Mouse (Mus musculus) myocyte (in vitro differentiated cells): ENCODE measurements around the gene Dcdc2a. TPM values are rescaled to one million over a fixed set of nuclear protein-coding genes. Genes with fewer than 3 reads are reported as not detected.
A peak's percentile ranks its signal among the peaks of the same experiment; 100 is the strongest.

ENCODE experiments used
- H3K27me3 ChIP-seq: one replicate; pipeline ENCODE4 v1.6.1; 2011; ENCODE audit not compliant: control insufficient read depth, insufficient read depth, insufficient read length
- H3K36me3 ChIP-seq: one replicate; pipeline ENCODE4 v1.6.1; 2011; ENCODE audit not compliant: control insufficient read depth, insufficient read depth
- H3K4me2 ChIP-seq: one replicate; pipeline ENCODE4 v1.6.1; 2011; ENCODE audit warnings: low read depth, control low read depth
- H3K4me3 ChIP-seq: one replicate; pipeline ENCODE4 v1.5.1; 2011; ENCODE audit warnings: mild to moderate bottlenecking, control low read depth, moderate library complexity
- H3K79me2 ChIP-seq: one replicate; pipeline ENCODE4 v1.6.1; 2011; ENCODE audit not compliant: control insufficient read depth, insufficient read depth
- H3ac ChIP-seq: one replicate; pipeline ENCODE4 v1.6.1; 2011; ENCODE audit not compliant: control insufficient read depth, insufficient read length
- CEBPB ChIP-seq: IDR thresholded peaks from 2 replicates; pipeline ENCODE4 v1.6.1; 2011; ENCODE audit warnings: mild to moderate bottlenecking, moderate library complexity; ENCODE audit not compliant: poor library complexity, insufficient read depth, severe bottlenecking
- E2F4 ChIP-seq: IDR thresholded peaks from one replicate; pipeline ENCODE4 v1.6.1; 2011; ENCODE audit warnings: mild to moderate bottlenecking, control low read depth, moderate library complexity; ENCODE audit not compliant: insufficient read depth
- MAX ChIP-seq: IDR thresholded peaks from one replicate; pipeline ENCODE4 v1.6.1; 2011; ENCODE audit warnings: low read depth, mild to moderate bottlenecking, control low read depth
- MYOD1 ChIP-seq, 3 experiments: IDR thresholded peaks; one replicate each; pipeline ENCODE4 v1.6.1; 2011; ENCODE audit warnings: control low read depth in 2 of 3, low read depth in 2 of 3, mild to moderate bottlenecking in 2 of 3, moderate library complexity in 1 of 3; ENCODE audit not compliant: insufficient read length in 2 of 3, control insufficient read depth in 1 of 3
- MYOG ChIP-seq, 3 experiments: IDR thresholded peaks; one replicate each; pipeline ENCODE4 v1.6.1; 2011; ENCODE audit warnings: control low read depth in 2 of 3, low read depth in 2 of 3, mild to moderate bottlenecking in 2 of 3; ENCODE audit not compliant: insufficient read length in 2 of 3, control insufficient read depth in 1 of 3, insufficient read depth in 1 of 3
- POLR2A ChIP-seq: IDR thresholded peaks from one replicate; pipeline ENCODE4 v1.6.1; 2011; ENCODE audit warnings: low read depth, mild to moderate bottlenecking, control low read depth, moderate library complexity; ENCODE audit not compliant: insufficient read length
- POLR2AphosphoS2 ChIP-seq: IDR thresholded peaks from one replicate; pipeline ENCODE4 v1.6.1; 2011; ENCODE audit warnings: low read depth, control low read depth; ENCODE audit not compliant: insufficient read length
- REST ChIP-seq: IDR thresholded peaks from one replicate; pipeline ENCODE4 v1.6.1; 2011; ENCODE audit warnings: mild to moderate bottlenecking, control low read depth, moderate library complexity; ENCODE audit not compliant: insufficient read depth, insufficient read length
- SRF ChIP-seq: IDR thresholded peaks from one replicate; pipeline ENCODE4 v1.6.1; 2011; ENCODE audit warnings: low read depth; ENCODE audit not compliant: control insufficient read depth, insufficient read length
- TCF12 ChIP-seq: IDR thresholded peaks from one replicate; pipeline ENCODE4 v1.6.1; 2011; ENCODE audit warnings: mild to moderate bottlenecking, control low read depth; ENCODE audit not compliant: poor library complexity, insufficient read depth, severe bottlenecking
- TCF3 ChIP-seq: IDR thresholded peaks from one replicate; pipeline ENCODE4 v1.6.1; 2011; ENCODE audit warnings: low read depth, control low read depth; ENCODE audit not compliant: insufficient read length
- USF1 ChIP-seq: IDR thresholded peaks from one replicate; pipeline ENCODE4 v1.6.1; 2011; ENCODE audit warnings: low read depth, mild to moderate bottlenecking, control low read depth, moderate library complexity
- polyA plus RNA-seq: library from polyadenylated mRNA; unstranded; fragments of >200 nt; fragmentation: generic; extraction: Trizol; gene quantifications from one replicate; pipeline ENCODE4 v1.2.1, GENCODE M21; 2012; ENCODE audit warnings: missing spikeins

Gene Dcdc2a
- polyA plus RNA-seq, 1 experiment: 0.05 TPM

GRCm38 (mm10) chr13:25115429-25115881 lies 59.7 kb downstream of the Dcdc2a start:
- H3K36me3 ChIP-seq: no peaks in the 10 kb centered on the region

GRCm38 (mm10) chr13:25115971-25116370 lies 60.2 kb downstream of the Dcdc2a start:
- Histone ChIP-seq H3K4me2 (peak overlapping the region; percentile 69), H3K79me2 (no peaks in the 10 kb centered on the region), H3K4me3 (no peak overlapping the region), H3ac (no peak overlapping the region), H3K36me3 (no peaks in the 10 kb centered on the region), H3K27me3 (peaks cover 17% of the 10 kb centered on the region)
- TF ChIP-seq TCF12 (no peak), REST (no peak), POLR2A (no peak), TCF3 (no peak), SRF (no peak), CEBPB (no peak), MYOG (IDR thresholded peaks at IDR 0.05; ENCODE audit: control insufficient read depth in 1 of 3, insufficient read depth in 1 of 3, insufficient read length in 2 of 3, low read depth in 2 of 3) (no peak), E2F4 (no peak), USF1 (no peak), MAX (no peak), MYOD1 (IDR thresholded peaks at IDR 0.05; ENCODE audit: control insufficient read depth in 1 of 3, insufficient read length in 2 of 3, low read depth in 2 of 3) (no peak), POLR2AphosphoS2 (no peak)

More at GRCm38 (mm10) chr13:25115429-25115881, 59.7 kb downstream of the Dcdc2a start:
- TF ChIP-seq CEBPB (no peak), MYOG (IDR thresholded peaks at IDR 0.05; ENCODE audit: control insufficient read depth in 1 of 3, insufficient read depth in 1 of 3, insufficient read length in 2 of 3, low read depth in 2 of 3) (no peak), MYOD1 (IDR thresholded peaks at IDR 0.05; ENCODE audit: control insufficient read depth in 1 of 3, insufficient read length in 2 of 3, low read depth in 2 of 3) (no peak), POLR2AphosphoS2 (no peak), TCF3 (no peak), POLR2A (no peak), TCF12 (no peak)
- Histone ChIP-seq H3K4me2 (peak overlapping the region; percentile 69), H3ac (no peak overlapping the region), H3K79me2 (no peaks in the 10 kb centered on the region), H3K27me3 (peaks cover 17% of the 10 kb centered on the region), H3K4me3 (no peak overlapping the region)

- no peaks in the 10 kb centered on the region for H3K79me2 ChIP-seq
- H3K4me2 ChIP-seq: no peak overlapping the region
- no peak overlapping the region for H3ac ChIP-seq
- no peaks in the 10 kb centered on the region for H3K36me3 ChIP-seq
- H3K4me3 ChIP-seq: no peak overlapping the region
- TF ChIP-seq POLR2AphosphoS2 (no peak), POLR2A (no peak)
- peaks cover 11% of the 10 kb centered on the region for H3K27me3 ChIP-seq
These were observed 67.0 kb downstream of the Dcdc2a start for GRCm38 (mm10) chr13:25122740-25123335.

DNA sequence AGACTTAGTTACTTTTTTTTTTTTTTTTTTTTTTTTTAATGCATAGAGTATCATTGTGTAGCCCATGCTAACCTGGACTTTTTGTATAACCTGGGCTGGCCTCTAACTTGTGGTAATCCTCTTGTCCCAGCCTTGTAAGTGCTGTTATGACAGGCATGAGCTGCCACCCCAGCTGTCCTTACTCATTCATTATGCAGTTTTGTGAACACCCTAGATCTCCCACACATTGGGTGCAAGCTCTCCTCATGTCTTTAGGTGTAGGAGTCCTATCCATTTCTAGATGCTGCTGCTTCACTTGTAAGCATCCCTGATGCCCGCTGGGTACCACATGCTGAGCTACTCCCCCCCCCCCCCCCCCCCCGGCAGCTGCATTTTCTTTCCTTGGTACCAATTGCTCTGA lies 71.4 kb downstream of the Dcdc2a start:
- Histone ChIP-seq H3K27me3 (no peaks in the 10 kb centered on the region), H3K36me3 (no peaks in the 10 kb centered on the region), H3K4me3 (no peak overlapping the region), H3ac (no peak overlapping the region), H3K79me2 (no peaks in the 10 kb centered on the region), H3K4me2 (no peak overlapping the region)
- TF ChIP-seq REST (no peak), USF1 (no peak), TCF3 (no peak), POLR2A (no peak), E2F4 (no peak), TCF12 (no peak), MYOD1 (IDR thresholded peaks at IDR 0.05; ENCODE audit: control insufficient read depth in 1 of 3, insufficient read length in 2 of 3, low read depth in 2 of 3) (no peak), POLR2AphosphoS2 (no peak), MYOG (IDR thresholded peaks at IDR 0.05; ENCODE audit: control insufficient read depth in 1 of 3, insufficient read depth in 1 of 3, insufficient read length in 2 of 3, low read depth in 2 of 3) (no peak), CEBPB (no peak), MAX (no peak), SRF (no peak)

DNA sequence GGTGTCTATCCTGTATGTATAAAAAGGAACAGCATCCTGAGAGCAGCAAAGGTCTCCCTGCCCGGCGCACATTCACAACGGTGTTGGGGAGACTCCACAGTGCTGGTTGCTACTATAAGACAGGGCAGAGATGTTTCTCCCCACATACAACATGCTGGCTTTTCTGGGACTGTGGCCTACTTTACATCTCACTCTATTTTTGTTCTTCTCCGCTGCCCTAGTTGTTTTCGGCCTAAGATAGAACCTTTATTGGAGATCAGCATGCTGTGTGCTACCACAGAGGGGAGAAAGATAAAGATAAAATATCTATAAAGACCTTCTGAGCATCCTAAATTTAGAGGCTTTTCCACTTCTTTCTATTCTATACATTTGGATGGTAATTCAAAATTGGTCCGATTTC lies 72.0 kb downstream of the Dcdc2a start:
- Histone ChIP-seq H3K4me2 (no peak overlapping the region), H3ac (no peak overlapping the region), H3K79me2 (no peaks in the 10 kb centered on the region), H3K4me3 (no peak overlapping the region), H3K27me3 (no peaks in the 10 kb centered on the region), H3K36me3 (no peaks in the 10 kb centered on the region)
- TF ChIP-seq MYOG (IDR thresholded peaks at IDR 0.05; ENCODE audit: control insufficient read depth in 1 of 3, insufficient read depth in 1 of 3, insufficient read length in 2 of 3, low read depth in 2 of 3) (no peak), TCF12 (no peak), MAX (no peak), TCF3 (no peak), E2F4 (no peak), REST (no peak)
